Mouse (Mus musculus) adrenal gland, postnatal 0 days (tissue): ENCODE data around the gene Pin1. TPM values are rescaled to one million over a fixed set of nuclear protein-coding genes. Genes with fewer than 3 reads are reported as not detected.

Experiments
- polyA plus RNA-seq: library from polyadenylated mRNA; unstranded; fragments of >200 nt; fragmentation: Nextera tagmentation; extraction: Ambion mirVana; gene quantifications from 2 replicates; pipeline ENCODE4 v1.2.1, GENCODE M21; 2015

Pin1 gene
- 50.3 and 56.1 TPM in 2 replicates for polyA plus RNA-seq

GRCm38 (mm10) chr9:20651602-20652259 is at the start of gene Pin1:
TSS of gene Pin1 (plus strand) at chr9:20652095.

GRCm38 (mm10) chr9:20642101-20642895 is 9.6 kb upstream of the Pin1 start, which contains the start of gene Ubl5:
TSS of gene Ubl5 (plus strand) at chr9:20642878.

GRCm38 (mm10) chr9:20644360-20645081 is 7.4 kb upstream of the Pin1 start, which contains the start of gene Fbxl12:
TSS of gene Fbxl12 (minus strand) at chr9:20644767.

Other genes with a start within 250 kb of the Pin1 start
- gene Zfp26, start 191.9 kb upstream of the Pin1 start, polyA plus RNA-seq: 8.2 and 9.3 TPM in 2 replicates
- gene Zfp426, start 159.3 kb upstream of the Pin1 start, polyA plus RNA-seq: 17.0 and 18.4 TPM in 2 replicates
- gene Zfp266, start 130.7 kb upstream of the Pin1 start, polyA plus RNA-seq: 31.7 and 34.7 TPM in 2 replicates
- 10.1 and 11.5 TPM in 2 replicates for gene Zfp846, start 70.8 kb upstream of the Pin1 start, polyA plus RNA-seq
- 456 and 566 TPM in 2 replicates for gene Ubl5, start 9.2 kb upstream of the Pin1 start, polyA plus RNA-seq
- gene Fbxl12, start 7.3 kb upstream of the Pin1 start, polyA plus RNA-seq: 14.4 and 15.4 TPM in 2 replicates
- gene Olfm2, start 94.3 kb downstream of the Pin1 start, polyA plus RNA-seq: 10.1 and 30.7 TPM in 2 replicates
- gene Col5a3, start 163.0 kb downstream of the Pin1 start, polyA plus RNA-seq: 20.4 and 60.9 TPM in 2 replicates
- not detected in 2 replicates for gene Rdh8, start 166.4 kb downstream of the Pin1 start, polyA plus RNA-seq
- 12.4 and 27.2 TPM in 2 replicates for gene A230050P20Rik, start 216.5 kb downstream of the Pin1 start, polyA plus RNA-seq
- gene Angptl6, start 227.6 kb downstream of the Pin1 start, polyA plus RNA-seq: 3.2 and 3.9 TPM in 2 replicates
- 26.7 and 36.0 TPM in 2 replicates for gene Ppan, start 236.1 kb downstream of the Pin1 start, polyA plus RNA-seq
- gene Eif3g, start 246.5 kb downstream of the Pin1 start, polyA plus RNA-seq: 160 and 181 TPM in 2 replicates